Mouse (Mus musculus): ENCODE results near the gene Cfap36. TPM values are rescaled to one million over a fixed set of nuclear protein-coding genes. Genes with fewer than 3 reads are reported as not detected.

The Cfap36 gene
- polyA plus RNA-seq, 1 experiment from 2014 or later = 43.2 TPM

- H3K27ac ChIP-seq = no peak overlapping the region
- H3K4me1 ChIP-seq (replicated peaks) = 0 out of 2 replicates have a peak, but pooled peaks cover 4% of the 10 kb centered on the region
- WGBS = 4% methylated on average over 13 of the region's 13 CpGs
- H3K9me3 ChIP-seq = no peaks in the 10 kb centered on the region
- ATAC-seq = no peak; the same call in 1 of the 2 replicates
- H3K4me2 ChIP-seq (replicated peaks) = peak overlapping the region; percentile 58
- H3K36me3 ChIP-seq = no peaks in the 10 kb centered on the region
- H3K27me3 ChIP-seq (replicated peaks) = no peaks in the 10 kb centered on the region
- H3K9ac ChIP-seq = peak overlapping the region; percentile 97
- peak overlapping the region; percentile 90 for H3K4me3 ChIP-seq (replicated peaks)
These were observed 73.3 kb downstream of the Cfap36 start for GRCm38 (mm10) chr11:29173706-29174436.

- Histone ChIP-seq H3K9me3 (no peaks in the 10 kb centered on the region), H3K9ac (peak overlapping the region; percentile 97), H3K4me3 (replicated peaks) (peak overlapping the region; percentile 90), H3K27ac (peak overlapping the region; percentile 96), H3K27me3 (replicated peaks) (no peaks in the 10 kb centered on the region), H3K4me2 (replicated peaks) (peak overlapping the region; percentile 58), H3K36me3 (no peaks in the 10 kb centered on the region), H3K4me1 (replicated peaks) (0 out of 2 replicates have a peak, but pooled peaks cover 4% of the 10 kb centered on the region)
- under 1% methylated on average over 38 of the region's 38 CpGs for WGBS
- ATAC-seq = peak; percentile 71
These were observed 74.0 kb downstream of the Cfap36 start for GRCm38 (mm10) chr11:29173125-29173631.

GRCm38 (mm10) chr11:29172563-29173124, 74.6 kb downstream of the Cfap36 start, which contains the start of gene Ppp4r3b:
Gene Ppp4r3b, plus strand, starts transcription at chr11:29172890.
- Histone ChIP-seq H3K27me3 (replicated peaks) (no peaks in the 10 kb centered on the region), H3K4me2 (replicated peaks) (peak within 1 kb of the TSS; percentile 81), H3K4me1 (replicated peaks) (0 out of 2 replicates have a peak, but pooled peaks cover 4% of the 10 kb centered on the region), H3K36me3 (no peaks in the 10 kb centered on the region), H3K9ac (peak within 1 kb of the TSS; percentile 97), H3K9me3 (no peaks in the 10 kb centered on the region), H3K4me3 (replicated peaks) (peak within 1 kb of the TSS; percentile 90), H3K27ac (peak within 1 kb of the TSS; percentile 96)
- ATAC-seq = peak; percentile 96
- WGBS = under 1% methylated on average over 50 of the region's 50 CpGs

- no peaks in the 10 kb centered on the region for H3K27me3 ChIP-seq (replicated peaks)
- peak overlapping the region; percentile 90 for H3K4me3 ChIP-seq (replicated peaks)
- no peaks in the 10 kb centered on the region for H3K36me3 ChIP-seq
- peak; percentile 60 for ATAC-seq
- peak overlapping the region; percentile 64 for H3K27ac ChIP-seq
- H3K9me3 ChIP-seq = no peaks in the 10 kb centered on the region
- peak overlapping the region; percentile 51 for H3K9ac ChIP-seq
- under 1% methylated on average over 34 of the region's 34 CpGs for WGBS
- peak overlapping the region; percentile 81 for H3K4me2 ChIP-seq (replicated peaks)
- H3K4me1 ChIP-seq (replicated peaks) = 0 out of 2 replicates have a peak, but pooled peaks cover 4% of the 10 kb centered on the region
These were observed 75.2 kb downstream of the Cfap36 start for GRCm38 (mm10) chr11:29171959-29172391.

Other genes starting within 250 kb of the Cfap36 start
- gene Pnpt1, start 116.7 kb downstream of the Cfap36 start, polyA plus RNA-seq (2015; fragmentation: Nextera tagmentation; extraction: Ambion mirVana) = 44.0 and 50.6 TPM in 2 replicates
- gene Ppp4r3b, start 74.5 kb downstream of the Cfap36 start, polyA plus RNA-seq (2015; fragmentation: Nextera tagmentation; extraction: Ambion mirVana) = 80.1 and 104 TPM in 2 replicates
- gene Ccdc88a, start 126.2 kb upstream of the Cfap36 start, polyA plus RNA-seq (2015; fragmentation: Nextera tagmentation; extraction: Ambion mirVana) = 19.2 and 20.9 TPM in 2 replicates

Data from intestine, embryonic 15.5 days (tissue).